Mouse (Mus musculus) hematopoietic stem cell, adult 5-6 weeks (primary cell): Measurements from ENCODE around the gene Rpl18a. TPM values are rescaled to one million over a fixed set of nuclear protein-coding genes. Genes with fewer than 3 reads are reported as not detected.

ENCODE experiments used
- ATAC-seq, 2 experiments: fragments of 125-278 bp in 1 of 2; replicated peaks in 1 of 2; 2 replicates each; pipeline ENCODE4 v1.8.0; 2016 to 2017; ENCODE audit warnings: inconsistent platforms in 2 of 2, mild to moderate bottlenecking in 2 of 2, moderate number of reproducible peaks in 2 of 2, low read depth in 1 of 2, moderate TSS enrichment in 1 of 2; ENCODE audit not compliant: low FRiP score in 2 of 2, poor library complexity in 2 of 2, severe bottlenecking in 2 of 2, insufficient read depth in 1 of 2, low TSS enrichment in 1 of 2
- total RNA-seq: library from RNA; stranded (forward); fragments of 172-1452, 232-1000 nt; gene quantifications from 2 replicates; pipeline ENCODE4 v1.2.3, GENCODE M21; 2017

Gene Rpl18a
- total RNA-seq, 1 experiment from 2014 or later = 2,300 TPM

- no peak for ATAC-seq
These were observed 46.9 kb downstream of the Rpl18a start for GRCm38 (mm10) chr8:70850132-70850845.

DNA sequence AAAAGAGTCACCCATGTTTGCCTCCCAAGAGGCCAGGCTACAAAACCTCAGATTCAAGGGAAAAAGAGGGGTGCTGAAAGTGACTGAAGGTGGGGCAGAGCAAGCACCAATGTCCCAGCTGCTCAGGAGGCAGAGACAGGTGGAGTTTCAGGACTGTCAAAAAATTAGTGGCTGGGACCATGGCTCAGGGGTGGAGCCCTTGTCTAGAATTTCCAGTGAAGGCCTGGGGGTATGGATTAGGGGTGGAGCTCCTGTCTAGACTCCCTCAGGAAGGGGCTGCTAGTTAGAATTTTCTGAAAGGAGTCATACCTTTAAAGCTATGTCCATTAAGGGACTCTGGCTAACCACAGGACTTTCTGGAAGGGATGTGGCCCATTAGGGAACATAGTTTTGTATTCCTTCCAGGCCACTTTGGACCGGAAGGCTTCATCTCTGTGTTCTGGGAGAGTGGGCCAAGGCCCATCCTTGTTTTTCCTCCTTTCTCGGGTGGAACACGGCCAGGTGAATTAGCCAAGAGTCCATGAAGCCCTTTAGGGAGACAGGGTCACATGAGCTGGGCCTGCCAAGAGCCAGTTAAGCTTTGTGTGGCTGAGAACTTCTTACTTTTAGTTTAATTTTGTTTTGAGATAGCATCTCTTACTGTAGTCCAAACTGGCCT lies 47.8 kb downstream of the Rpl18a start:
- ATAC-seq = no peak

DNA sequence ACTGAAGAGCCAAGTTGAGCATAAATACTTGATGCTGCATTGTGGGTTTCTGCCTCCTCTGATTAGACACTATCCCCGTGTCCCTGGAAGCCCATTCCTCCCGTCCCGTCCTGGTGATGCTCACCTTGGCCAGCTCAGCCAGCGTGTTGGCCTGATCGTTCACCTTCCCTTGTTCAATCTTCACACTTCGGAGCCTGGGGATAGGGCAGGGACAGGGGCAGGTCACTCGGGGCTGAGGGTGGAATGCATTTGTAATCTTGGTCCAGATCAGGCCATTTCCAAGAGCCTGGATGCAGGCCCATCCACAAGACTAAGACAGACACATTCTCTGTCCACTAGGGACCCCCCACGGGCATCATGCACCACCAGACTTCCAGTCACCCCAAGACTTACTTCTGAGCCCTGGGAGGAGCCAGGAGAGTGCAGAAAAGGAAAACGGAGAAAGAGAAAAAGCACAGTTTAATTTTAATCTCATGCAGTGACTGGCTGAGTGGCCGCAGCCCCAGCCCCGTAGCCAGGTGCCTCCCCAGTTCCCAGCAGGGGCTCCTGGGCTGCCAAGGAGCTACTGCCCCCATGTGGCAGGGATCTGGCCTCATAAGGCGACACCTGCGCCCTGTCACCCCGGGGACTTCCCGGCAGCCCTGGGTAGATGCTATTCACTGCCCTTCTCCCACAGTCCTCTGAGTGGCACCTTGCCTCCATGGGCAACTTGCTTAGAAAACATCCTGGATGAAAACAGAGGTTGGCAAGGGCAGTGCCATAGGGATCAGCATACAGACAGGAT lies 50.6 kb downstream of the Rpl18a start:
- ATAC-seq = no peak

- ATAC-seq = no peak
These were observed 52.1 kb downstream of the Rpl18a start for GRCm38 (mm10) chr8:70845108-70845507.

Other genes with a start within 250 kb of the Rpl18a start
- gene Pgpep1, start 237.0 kb downstream of the Rpl18a start, total RNA-seq = 5.5 and 8.2 TPM in 2 replicates
- 156 and 163 TPM in 2 replicates for gene Lsm4, start 224.2 kb downstream of the Rpl18a start, total RNA-seq
- 83.4 and 89.4 TPM in 2 replicates for gene Jund, start 198.5 kb downstream of the Rpl18a start, total RNA-seq
- gene Iqcn, start 194.0 kb downstream of the Rpl18a start, total RNA-seq = 0.25 and 0.44 TPM in 2 replicates
- not detected in 2 replicates for gene Gm3336, start 178.9 kb downstream of the Rpl18a start, total RNA-seq
- gene Pde4c, start 173.7 kb downstream of the Rpl18a start, total RNA-seq = 0.56 and 1.0 TPM in 2 replicates
- gene Rab3a, start 142.7 kb downstream of the Rpl18a start, total RNA-seq = 2.6 and 3.6 TPM in 2 replicates
- 7.0 and 7.1 TPM in 2 replicates for gene Mpv17l2, start 136.5 kb downstream of the Rpl18a start, total RNA-seq
- 13.3 and 15.0 TPM in 2 replicates for gene Pik3r2, start 120.7 kb downstream of the Rpl18a start, total RNA-seq
- 14.4 and 28.0 TPM in 2 replicates for gene Mast3, start 92.4 kb downstream of the Rpl18a start, total RNA-seq
- gene Il12rb1, start 89.0 kb downstream of the Rpl18a start, total RNA-seq = 6.1 and 9.8 TPM in 2 replicates
- 8.6 and 8.8 TPM in 2 replicates for gene Arrdc2, start 57.7 kb downstream of the Rpl18a start, total RNA-seq
- 0.56 and 1.5 TPM in 2 replicates for gene Kcnn1, start 34.2 kb downstream of the Rpl18a start, total RNA-seq
- 18.0 and 20.1 TPM in 2 replicates for gene Ccdc124, start 23.5 kb downstream of the Rpl18a start, total RNA-seq
- not detected in 2 replicates for gene Slc5a5, start 4.7 kb downstream of the Rpl18a start, total RNA-seq
- gene Map1s, start 8.5 kb upstream of the Rpl18a start, total RNA-seq = 11.9 and 13.0 TPM in 2 replicates